Mouse (Mus musculus) kidney, embryonic 16.5 days (tissue): ENCODE measurements around the gene Lexm. TPM values are rescaled to one million over a fixed set of nuclear protein-coding genes. Genes with fewer than 3 reads are reported as not detected.

ENCODE experiments used
- ATAC-seq: fragments of 200-750 bp; cut with Nextera tagmentation; 2 replicates; pipeline ENCODE4 v1.8.0; 2017; ENCODE audit warnings: moderate TSS enrichment; ENCODE audit not compliant: low FRiP score, low TSS enrichment
- H3K27ac ChIP-seq: fragments of 300-500 bp; sonication (generic); 2 replicates; pipeline ENCODE4 v1.5.1; 2014; ENCODE audit warnings: low read length
- H3K27me3 ChIP-seq: fragments of 300-500 bp; sonication (generic); 2 replicates; pipeline ENCODE4 v1.6.1; 2014; ENCODE audit warnings: low read length, control low read depth, mixed read lengths; ENCODE audit not compliant: insufficient read depth
- H3K36me3 ChIP-seq: fragments of 300-500 bp; sonication (generic); 2 replicates; pipeline ENCODE4 v1.6.1; 2014; ENCODE audit warnings: low read length, control low read depth, mixed read lengths; ENCODE audit not compliant: insufficient read depth
- H3K4me1 ChIP-seq: fragments of 300-500 bp; sonication (generic); 2 replicates; pipeline ENCODE4 v1.6.1; 2014; ENCODE audit warnings: low read length, control low read depth, mixed read lengths; ENCODE audit not compliant: insufficient read depth
- H3K4me2 ChIP-seq: fragments of 300-500 bp; sonication (generic); replicated peaks from 2 replicates; pipeline ENCODE4 v1.6.1; 2014; ENCODE audit warnings: low read depth, low read length
- H3K4me3 ChIP-seq: fragments of 300-500 bp; sonication (generic); 2 replicates; pipeline ENCODE4 v1.5.1; 2014; ENCODE audit warnings: mild to moderate bottlenecking, low read length
- H3K9ac ChIP-seq: fragments of 300-500 bp; sonication (generic); replicated peaks from 2 replicates; pipeline ENCODE4 v1.6.1; 2014; ENCODE audit warnings: low read length
- H3K9me3 ChIP-seq: fragments of 300-500 bp; sonication (generic); 2 replicates; pipeline ENCODE4 v1.6.1; 2016; ENCODE audit warnings: low read length, control low read depth
- WGBS: fragments of 180-500 bp; shearing (Covaris S2); extraction: QIAGEN DNeasy Blood & Tissue Kit; methylation state at CpG from one replicate; pipeline ENCODE4 v1.1.7; 2014; 5-methylcytosine and 5-hydroxymethylcytosine counted together
- polyA plus RNA-seq: library from polyadenylated mRNA; unstranded; fragments of >200 nt; fragmentation: Nextera tagmentation; extraction: Ambion mirVana; gene quantifications from 2 replicates; pipeline ENCODE4 v1.2.1, GENCODE M21; 2015

Gene Lexm
- polyA plus RNA-seq, 1 experiment from 2014 or later = not detected

GRCm38 (mm10) chr4:106569680-106570079 is 47.4 kb downstream of the Lexm start:
- peaks cover 75% of the 10 kb centered on the region for H3K36me3 ChIP-seq

GRCm38 (mm10) chr4:106564161-106564560 is 52.9 kb downstream of the Lexm start:
- Histone ChIP-seq H3K4me1 (peaks cover 33% of the 10 kb centered on the region), H3K4me3 (no peak overlapping the region), H3K36me3 (peaks cover 36% of the 10 kb centered on the region), H3K4me2 (no peak overlapping the region), H3K9me3 (no peaks in the 10 kb centered on the region), H3K27me3 (no peaks in the 10 kb centered on the region), H3K9ac (no peak overlapping the region), H3K27ac (no peak overlapping the region)
- no peak for ATAC-seq
- WGBS = 87% methylated on average over 11 of the region's 11 CpGs

More at GRCm38 (mm10) chr4:106569680-106570079, 47.4 kb downstream of the Lexm start:
- no peak overlapping the region for H3K27ac ChIP-seq
- H3K9ac ChIP-seq = no peak overlapping the region
- no peak overlapping the region for H3K4me2 ChIP-seq
- H3K27me3 ChIP-seq = no peaks in the 10 kb centered on the region
- no peak for ATAC-seq
- no peaks in the 10 kb centered on the region for H3K4me1 ChIP-seq
- no peak overlapping the region for H3K4me3 ChIP-seq
- H3K9me3 ChIP-seq = no peaks in the 10 kb centered on the region
- 90% methylated on average over 4 of the region's 4 CpGs for WGBS

GRCm38 (mm10) chr4:106562837-106563790 is 53.9 kb downstream of the Lexm start:
- Histone ChIP-seq H3K9ac (0 out of 2 replicates have a peak overlapping the region, but pooled peaks have one; percentile 13), H3K4me3 (peak overlapping the region; percentile 93), H3K4me1 (peaks cover 33% of the 10 kb centered on the region), H3K27me3 (no peaks in the 10 kb centered on the region), H3K27ac (no peak overlapping the region), H3K36me3 (peaks cover 36% of the 10 kb centered on the region), H3K4me2 (peak overlapping the region; percentile 95), H3K9me3 (no peaks in the 10 kb centered on the region)
- 47% methylated on average over 9 of the region's 9 CpGs for WGBS
- peak; percentile 28; the same call in 1 of the 2 replicates for ATAC-seq

GRCm38 (mm10) chr4:106562006-106562405 is 55.0 kb downstream of the Lexm start:
- Histone ChIP-seq H3K36me3 (peaks cover 25% of the 10 kb centered on the region), H3K4me3 (peak overlapping the region; percentile 93), H3K4me1 (peaks cover 33% of the 10 kb centered on the region), H3K27me3 (no peaks in the 10 kb centered on the region), H3K9ac (peak overlapping the region; percentile 84), H3K9me3 (no peaks in the 10 kb centered on the region), H3K27ac (no peak overlapping the region), H3K4me2 (peak overlapping the region; percentile 95)
- ATAC-seq = no peak
- WGBS = 11% methylated on average over 6 of the region's 6 CpGs

GRCm38 (mm10) chr4:106560846-106561781 is 55.9 kb downstream of the Lexm start, which contains the start of gene Dhcr24:
Gene Dhcr24, plus strand, starts transcription at chr4:106561038.
- Histone ChIP-seq H3K9ac (peak within 1 kb of the TSS; percentile 84), H3K27ac (peak within 1 kb of the TSS; percentile 85), H3K4me3 (peak within 1 kb of the TSS; percentile 93), H3K9me3 (no peaks in the 10 kb centered on the region), H3K4me2 (peak within 1 kb of the TSS; percentile 95), H3K4me1 (peaks cover 33% of the 10 kb centered on the region), H3K27me3 (no peaks in the 10 kb centered on the region), H3K36me3 (peaks cover 20% of the 10 kb centered on the region)
- under 1% methylated on average over 85 of the region's 89 CpGs for WGBS
- peak; percentile 98 for ATAC-seq

GRCm38 (mm10) chr4:106560213-106560845 is 56.7 kb downstream of the Lexm start:
- Histone ChIP-seq H3K27ac (peak overlapping the region; percentile 82), H3K4me2 (peak overlapping the region; percentile 95), H3K9me3 (no peaks in the 10 kb centered on the region), H3K36me3 (peaks cover 12% of the 10 kb centered on the region), H3K4me3 (peak overlapping the region; percentile 93), H3K4me1 (peaks cover 33% of the 10 kb centered on the region), H3K27me3 (no peaks in the 10 kb centered on the region), H3K9ac (peak overlapping the region; percentile 84)
- WGBS = 2% methylated on average over 20 of the region's 20 CpGs
- ATAC-seq = peak; percentile 73

GRCm38 (mm10) chr4:106559343-106560212 is 57.5 kb downstream of the Lexm start:
- WGBS = 27% methylated on average over 13 of the region's 13 CpGs
- Histone ChIP-seq H3K36me3 (peaks cover 5% of the 10 kb centered on the region), H3K4me3 (peak overlapping the region; percentile 93), H3K4me1 (peaks cover 33% of the 10 kb centered on the region), H3K27me3 (no peaks in the 10 kb centered on the region), H3K9me3 (no peaks in the 10 kb centered on the region), H3K27ac (0 out of 2 replicates have a peak overlapping the region, but pooled peaks have one; percentile 82), H3K4me2 (peak overlapping the region; percentile 95), H3K9ac (no peak overlapping the region)
- ATAC-seq = no peak

- Histone ChIP-seq H3K9ac (no peak overlapping the region), H3K4me2 (no peak overlapping the region), H3K36me3 (no peaks in the 10 kb centered on the region), H3K4me1 (peaks cover 25% of the 10 kb centered on the region), H3K4me3 (no peak overlapping the region), H3K9me3 (no peaks in the 10 kb centered on the region), H3K27ac (peak overlapping the region; percentile 49; the same call in 1 of the 2 replicates), H3K27me3 (no peaks in the 10 kb centered on the region)
- no peak for ATAC-seq
- WGBS = no CpG with 5 or more reads among the region's 1 CpGs
Observed at GRCm38 (mm10) chr4:106557978-106558377, 59.1 kb downstream of the Lexm start.
